Mouse (Mus musculus) olfactory bulb, adult 2 months (tissue): Measurements from ENCODE around the gene Car4. TPM values are rescaled to one million over a fixed set of nuclear protein-coding genes. Genes with fewer than 3 reads are reported as not detected.

ENCODE experiments used
- H3K27ac ChIP-seq: fragments of 200-500 bp; 2 replicates; pipeline ENCODE4 v1.5.1; 2012; ENCODE audit warnings: low read depth, low read length; ENCODE audit not compliant: insufficient read depth
- H3K4me1 ChIP-seq: fragments of 200-500 bp; 2 replicates; pipeline ENCODE4 v1.6.1; 2012; ENCODE audit warnings: low read length; ENCODE audit not compliant: control insufficient read depth, insufficient read depth
- H3K4me3 ChIP-seq: fragments of 200-500 bp; 2 replicates; pipeline ENCODE4 v1.5.1; 2012; ENCODE audit warnings: mild to moderate bottlenecking, low read depth, low read length, moderate library complexity; ENCODE audit not compliant: insufficient read depth
- CTCF ChIP-seq: fragments of 200-500 bp; IDR thresholded peaks from 2 replicates; pipeline ENCODE4 v1.5.1; 2012; ENCODE audit warnings: low read depth, mild to moderate bottlenecking, low read length, moderate library complexity; ENCODE audit not compliant: insufficient read depth
- POLR2A ChIP-seq: fragments of 200-500 bp; IDR thresholded peaks from 2 replicates; pipeline ENCODE4 v1.6.1; 2012; ENCODE audit warnings: mild to moderate bottlenecking, low read depth, low read length, moderate library complexity; ENCODE audit not compliant: insufficient read depth
- WGBS: fragments of 180-500 bp; shearing (Covaris S2); methylation state at CpG from one replicate; pipeline ENCODE4 v1.1.7; 2018; 5-methylcytosine and 5-hydroxymethylcytosine counted together
- polyA plus RNA-seq: library from polyadenylated mRNA; stranded (reverse); fragments of >200 nt; gene quantifications from 2 replicates; pipeline ENCODE4 v1.2.4, GENCODE M21; 2012; ENCODE audit warnings: low replicate concordance; ENCODE audit not compliant: missing spikeins, insufficient read depth, insufficient read length

Gene Car4
- polyA plus RNA-seq = not detected in 2 replicates

DNA sequence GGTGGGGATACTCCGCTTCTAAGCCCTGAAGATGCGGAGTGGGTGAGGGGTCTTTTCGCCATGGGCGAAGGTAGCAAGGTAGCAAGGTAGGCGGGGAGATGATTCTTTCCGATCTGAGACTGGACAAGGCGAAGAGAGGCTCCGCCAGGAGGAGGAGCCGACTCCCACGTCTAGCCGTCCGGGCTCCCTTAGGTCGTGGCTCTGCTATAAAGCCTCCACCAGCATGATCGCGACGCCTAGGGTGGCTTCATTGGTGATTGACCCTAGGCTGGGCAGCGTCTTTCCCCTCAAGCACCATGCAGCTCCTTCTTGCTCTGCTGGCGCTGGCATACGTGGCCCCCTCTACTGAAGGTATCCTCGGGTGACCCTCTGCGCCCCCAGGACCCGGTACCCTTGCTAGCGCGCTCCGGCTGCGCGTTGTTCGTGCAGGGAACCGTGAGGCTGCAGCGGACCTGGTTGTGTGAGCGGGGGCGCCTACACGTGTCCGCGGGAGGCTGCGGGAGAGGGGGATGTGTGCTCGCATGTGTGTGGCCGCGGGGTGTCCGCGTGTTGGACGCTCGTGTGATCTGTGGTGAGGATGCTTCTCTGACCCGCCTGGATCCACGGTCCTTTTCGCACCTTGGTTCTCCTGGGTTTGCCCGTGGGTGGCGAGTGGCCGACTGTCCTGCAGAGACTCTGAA, at the start of gene Car4:
Gene Car4 (plus strand): TSS at position 196 of the 680 bp plus-strand sequence.
- TF ChIP-seq POLR2A = no peak
- no peak within 1 kb of the TSS for H3K27ac ChIP-seq
- WGBS = 2% methylated on average over 49 of the region's 49 CpGs
- H3K4me3 ChIP-seq = peak within 1 kb of the TSS; percentile 42
- H3K4me1 ChIP-seq = peaks cover 11% of the 10 kb centered on the region

DNA sequence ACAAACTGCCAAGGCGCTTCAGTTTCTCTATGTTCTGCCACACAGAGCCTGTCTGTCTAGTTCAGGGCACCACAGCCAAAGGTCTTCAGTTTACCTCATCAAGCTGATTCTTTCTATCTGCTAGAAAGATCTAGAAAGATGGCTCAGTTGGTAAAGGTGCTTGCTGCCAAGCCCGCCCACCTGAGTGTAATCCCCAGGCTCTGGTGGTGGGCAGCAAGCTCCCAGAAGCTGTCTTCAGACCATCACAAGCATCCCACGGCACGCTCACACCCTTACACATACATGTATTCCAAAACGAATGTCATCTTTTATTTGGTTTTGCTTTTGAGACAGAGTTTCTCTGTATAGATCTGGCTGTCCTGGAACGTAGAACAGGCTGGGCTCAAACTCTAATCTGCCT, 49.1 kb upstream of the Car4 start:
- TF ChIP-seq POLR2A = no peak
- Histone ChIP-seq H3K4me1 (no peaks in the 10 kb centered on the region), H3K4me3 (no peak overlapping the region), H3K27ac (no peak overlapping the region)
- WGBS = 90% methylated on average over 6 of the region's 6 CpGs

DNA sequence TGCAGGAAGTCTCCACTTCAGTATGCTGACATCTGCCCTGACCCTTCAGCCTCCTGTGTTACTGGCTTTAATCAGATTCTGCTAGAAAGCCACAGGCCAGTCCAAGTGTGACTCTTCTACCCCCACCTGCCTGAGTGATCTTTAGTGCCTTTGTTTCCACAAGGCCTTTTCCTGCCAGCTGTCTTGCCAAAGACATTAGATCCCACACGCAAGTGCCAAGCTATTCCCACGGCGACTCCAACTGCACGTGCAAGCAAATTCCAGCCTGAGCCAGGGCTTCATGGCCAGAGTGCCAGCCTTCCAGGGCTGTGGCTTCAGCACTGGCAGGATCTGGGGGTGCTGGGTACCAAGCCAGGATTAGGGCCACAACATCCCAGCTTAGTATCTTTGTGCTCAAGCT, 47.2 kb upstream of the Car4 start:
- no peak overlapping the region for H3K4me3 ChIP-seq
- H3K27ac ChIP-seq = no peak overlapping the region
- WGBS = 25% methylated on average over 4 of the region's 4 CpGs

DNA sequence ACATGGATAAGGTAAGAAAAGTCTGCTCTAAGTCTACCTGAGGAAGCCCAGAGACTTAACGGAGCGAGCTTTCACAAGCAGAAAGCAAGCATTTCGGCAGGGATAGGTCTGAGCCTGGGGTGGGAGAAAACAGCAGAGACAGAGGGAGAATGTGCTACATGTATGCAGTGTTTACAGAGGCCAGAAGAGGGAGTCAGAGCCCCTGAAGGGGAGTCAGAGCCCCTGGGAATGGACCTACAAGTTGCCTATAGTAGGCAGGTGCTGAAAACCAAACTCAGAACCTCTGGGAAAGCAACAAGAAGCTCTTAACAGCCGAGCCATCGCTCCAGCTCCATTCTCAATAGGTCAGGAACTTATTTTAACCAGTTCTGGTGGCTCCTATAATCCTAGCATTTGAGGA, 42.9 kb upstream of the Car4 start:
- TF ChIP-seq CTCF = no peak
- Histone ChIP-seq H3K4me3 (no peak overlapping the region), H3K27ac (no peak overlapping the region), H3K4me1 (peaks cover 9% of the 10 kb centered on the region; the same call in 1 of the 2 replicates)
- WGBS = 84% methylated on average over 5 of the region's 5 CpGs

More for the DNA sequence above, 47.2 kb upstream of the Car4 start:
- peaks cover 9% of the 10 kb centered on the region; the same call in 1 of the 2 replicates for H3K4me1 ChIP-seq
- TF ChIP-seq CTCF = no peak

DNA sequence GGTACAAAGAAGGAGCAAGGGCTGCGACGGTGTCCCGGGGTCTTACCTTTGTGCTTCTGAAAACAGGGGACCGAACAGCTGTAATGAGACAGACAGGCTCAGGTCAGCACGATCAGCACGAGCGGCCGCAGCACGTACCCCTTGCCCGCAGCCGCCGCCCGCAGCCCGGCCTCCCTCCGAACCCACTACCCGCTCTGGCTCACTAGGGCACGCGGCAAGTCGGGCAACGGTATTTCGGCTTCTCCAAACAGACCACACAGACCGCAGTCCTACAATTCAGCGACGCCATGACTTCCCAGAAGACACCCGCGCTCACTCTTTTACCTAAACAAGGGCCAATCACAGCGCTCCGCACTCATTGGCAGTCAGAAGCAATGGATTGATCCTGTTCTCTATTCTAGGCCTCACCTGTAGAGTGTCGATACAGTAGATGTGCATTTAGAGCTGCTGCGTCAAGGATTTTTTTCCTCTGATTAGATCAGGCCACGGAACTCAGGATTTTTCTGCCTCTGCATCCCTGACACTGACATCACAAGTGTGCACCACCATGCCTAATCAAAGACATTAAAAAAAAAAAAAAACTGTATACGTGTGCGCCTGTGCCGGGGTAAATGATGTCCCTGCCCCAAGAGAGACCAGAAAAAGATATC, 41.4 kb upstream of the Car4 start, which contains the start of gene Znhit3:
Gene Znhit3 (minus strand): TSS at position 314 of the 650 bp plus-strand sequence.
- no peak within 1 kb of the TSS for H3K27ac ChIP-seq
- TF ChIP-seq POLR2A (peak; percentile 51; the same call in 1 of the 2 replicates), CTCF (no peak)
- peak within 1 kb of the TSS; percentile 61 for H3K4me3 ChIP-seq
- H3K4me1 ChIP-seq = peaks cover 9% of the 10 kb centered on the region; the same call in 1 of the 2 replicates
- WGBS = 2% methylated on average over 34 of the region's 34 CpGs

DNA sequence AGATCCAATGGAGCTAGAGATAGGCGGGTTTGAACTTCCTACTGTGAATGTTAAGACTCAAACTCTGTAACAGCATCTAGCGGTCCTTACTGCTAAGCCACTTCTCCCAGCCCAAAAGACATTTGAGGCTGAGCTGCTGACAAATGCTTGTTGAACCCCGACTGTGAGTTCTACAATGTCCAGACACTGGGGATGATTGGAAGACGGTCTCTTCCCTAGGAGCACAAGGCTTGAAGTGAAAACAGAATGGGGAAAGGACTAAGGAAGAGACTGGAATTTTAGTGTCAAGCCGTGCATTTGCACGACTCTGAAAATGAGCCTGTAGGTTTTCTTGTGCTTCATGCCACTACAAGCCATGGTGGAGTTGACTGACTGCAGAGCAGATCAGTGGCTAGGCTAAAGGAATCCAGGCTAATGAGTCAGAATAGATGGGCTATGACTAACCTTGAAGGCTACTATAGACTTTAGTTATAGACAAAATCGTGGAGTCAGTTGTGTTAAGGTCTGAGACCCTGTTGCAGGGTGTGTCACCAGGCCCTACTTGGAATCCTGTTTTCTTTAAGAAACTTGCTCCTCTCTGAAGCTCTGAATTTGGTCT, 40.8 kb upstream of the Car4 start:
- no peak for TF ChIP-seq POLR2A
- TF ChIP-seq CTCF = no peak
- peaks cover 9% of the 10 kb centered on the region; the same call in 1 of the 2 replicates for H3K4me1 ChIP-seq
- no peak overlapping the region; the same call in 1 of the 2 replicates for H3K4me3 ChIP-seq
- no peak overlapping the region for H3K27ac ChIP-seq
- WGBS = 53% methylated on average over 7 of the region's 7 CpGs

DNA sequence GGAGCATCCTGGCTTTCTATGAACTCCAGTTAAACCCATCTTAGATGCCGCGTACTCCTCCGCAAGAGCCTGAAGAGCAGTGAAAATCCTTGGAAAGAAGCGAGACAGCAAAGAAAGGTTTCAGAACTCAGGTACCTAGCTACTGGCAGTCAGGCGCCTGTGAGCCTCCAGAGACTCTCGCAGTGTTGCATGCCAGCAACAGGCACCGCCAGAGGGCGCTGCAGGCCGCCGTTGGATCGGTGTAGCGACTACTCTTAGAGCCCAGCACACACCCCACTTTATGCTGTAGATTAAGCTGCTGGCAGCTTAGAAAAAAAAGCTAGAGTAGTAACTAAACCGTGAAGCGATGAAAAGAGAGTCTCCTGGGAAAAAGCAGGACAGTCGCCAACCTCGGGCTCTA, 39.2 kb upstream of the Car4 start:
- H3K4me1 ChIP-seq = peaks cover 9% of the 10 kb centered on the region; the same call in 1 of the 2 replicates
- H3K4me3 ChIP-seq = no peak overlapping the region
- TF ChIP-seq POLR2A = no peak
- TF ChIP-seq CTCF = peak; percentile 95
- 3% methylated on average over 16 of the region's 16 CpGs for WGBS
- no peak overlapping the region for H3K27ac ChIP-seq

DNA sequence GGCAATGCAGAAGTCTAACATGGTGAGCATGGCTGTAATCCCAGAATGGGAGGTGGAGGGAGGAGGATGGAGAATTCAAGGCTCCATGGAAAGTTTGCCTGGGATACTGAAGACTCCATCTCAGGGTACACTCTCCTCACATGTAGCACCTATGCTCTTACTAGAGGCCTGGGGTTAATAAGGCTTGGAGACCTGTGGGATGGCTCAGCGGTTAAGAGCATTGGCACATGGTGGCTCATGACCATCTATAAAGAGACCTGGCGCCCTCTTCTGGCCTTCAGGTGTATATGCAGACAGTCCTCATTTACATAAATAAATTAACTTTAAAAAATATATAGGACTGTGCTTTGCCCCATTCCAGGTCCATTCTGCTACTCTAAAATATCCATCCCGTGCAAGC, 38.3 kb upstream of the Car4 start:
- 22% methylated on average over 3 of the region's 3 CpGs for WGBS
- no peak overlapping the region for H3K27ac ChIP-seq
- TF ChIP-seq CTCF (no peak), POLR2A (no peak)
- peaks cover 6% of the 10 kb centered on the region; the same call in 1 of the 2 replicates for H3K4me1 ChIP-seq
- H3K4me3 ChIP-seq = no peak overlapping the region

DNA sequence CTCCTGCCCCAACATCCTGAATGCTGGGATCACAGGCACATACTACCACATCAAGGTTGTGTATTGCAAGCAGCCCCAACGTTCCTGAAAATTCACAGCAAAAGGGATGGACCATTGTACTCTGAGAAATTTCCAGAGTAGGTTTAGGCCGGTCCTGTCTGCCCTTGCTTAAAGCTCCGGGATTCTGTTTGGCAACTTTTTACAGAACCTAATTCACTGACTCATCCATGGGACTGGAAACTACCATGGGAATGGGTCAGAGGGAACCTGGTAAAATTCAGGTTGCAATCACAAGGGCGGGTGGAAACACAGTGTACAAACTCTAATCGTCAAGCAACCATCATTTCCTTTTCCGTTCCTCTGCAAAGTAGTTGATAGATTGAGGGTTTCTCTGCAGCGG, 37.6 kb upstream of the Car4 start:
- Histone ChIP-seq H3K4me1 (peaks cover 5% of the 10 kb centered on the region; the same call in 1 of the 2 replicates), H3K4me3 (no peak overlapping the region), H3K27ac (no peak overlapping the region)
- 68% methylated on average over 7 of the region's 7 CpGs for WGBS
- TF ChIP-seq POLR2A (no peak), CTCF (no peak)
